Mouse (Mus musculus) heart, postnatal 25 days (tissue): ENCODE results near the gene Igtp. TPM values are rescaled to one million over a fixed set of nuclear protein-coding genes. Genes with fewer than 3 reads are reported as not detected.
"Not testable (repeated sequence)": the region's sequence is repeated elsewhere in the genome, so short reads cannot be mapped to it uniquely, and the experiment has no call there.

Experiments used
- DNase-seq: peaks from one replicate; pipeline ENCODE4 v3.0.0; 2022; ENCODE audit warnings: low spot score
- intact Hi-C: fragments of 180-260 bp; cut with DNase I; formaldehyde crosslinking; loops from one replicate; pipeline ENCODE4 v1.15.1; 2025
- total RNA-seq, 2 experiments: library from RNA; stranded (reverse); gene quantifications; 2 replicates each; pipeline ENCODE4 v1.2.3; 2021

Igtp gene
- total RNA-seq, 2 experiments from 2014 or later: 6.4 TPM

- intact Hi-C loops: no loop called here
- no peak for DNase-seq
These were observed 11.8 kb downstream of the Igtp start for GRCm38 (mm10) chr11:58211062-58211681.

GRCm38 (mm10) chr11:58211682-58212067 lies 12.3 kb downstream of the Igtp start:
- no peak for DNase-seq
- intact Hi-C loops: loop anchor here (2.0 kb wide), 1 partner anchor 15 kb away; no protein-coding TSS in a partner anchor

GRCm38 (mm10) chr11:58213673-58214342 lies 14.5 kb downstream of the Igtp start:
- intact Hi-C loops: loop anchor here (2.0 kb wide), 1 partner anchor 17 kb away; no protein-coding TSS in a partner anchor
- no peak for DNase-seq

GRCm38 (mm10) chr11:58214391-58215048 lies 15.2 kb downstream of the Igtp start:
- peak; percentile 85 for DNase-seq
- intact Hi-C loops: no loop called here

GRCm38 (mm10) chr11:58215049-58215430 lies 15.7 kb downstream of the Igtp start:
- intact Hi-C loops, DNase-seq: not testable (repeated sequence)

GRCm38 (mm10) chr11:58215814-58216213 lies 16.5 kb downstream of the Igtp start:
- intact Hi-C loops: no loop called here
- DNase-seq: no peak

GRCm38 (mm10) chr11:58216823-58217222 lies 17.5 kb downstream of the Igtp start:
- DNase-seq: no peak
- intact Hi-C loops: no loop called here

GRCm38 (mm10) chr11:58223751-58224150 lies 24.4 kb downstream of the Igtp start:
- intact Hi-C loops: no loop called here
- no peak for DNase-seq

- intact Hi-C loops: no loop called here
- DNase-seq: no peak
These were observed 25.0 kb downstream of the Igtp start for GRCm38 (mm10) chr11:58224313-58224712.

GRCm38 (mm10) chr11:58224872-58225271 lies 25.5 kb downstream of the Igtp start:
- intact Hi-C loops: loop anchor here (1.0 kb wide), 1 partner anchor 46 kb away; no protein-coding TSS in a partner anchor
- not testable (repeated sequence) for DNase-seq

- peak; percentile 44 for DNase-seq
- intact Hi-C loops: loop anchor here (1.0 kb wide), 1 partner anchor 46 kb away; no protein-coding TSS in a partner anchor
These were observed 26.3 kb downstream of the Igtp start for GRCm38 (mm10) chr11:58225655-58226054.

GRCm38 (mm10) chr11:58226425-58226824 lies 27.1 kb downstream of the Igtp start:
- DNase-seq: no peak
- intact Hi-C loops: no loop called here

GRCm38 (mm10) chr11:58228021-58228420 lies 28.7 kb downstream of the Igtp start:
- intact Hi-C loops: not testable (repeated sequence)

GRCm38 (mm10) chr11:58230396-58230910 lies 31.1 kb downstream of the Igtp start:
- intact Hi-C loops: no loop called here
- DNase-seq: no peak

More at GRCm38 (mm10) chr11:58228021-58228420, 28.7 kb downstream of the Igtp start:
- DNase-seq: not testable (repeated sequence)

- no peak for DNase-seq
- intact Hi-C loops: no loop called here
These were observed 31.8 kb downstream of the Igtp start for GRCm38 (mm10) chr11:58231156-58231555.

- DNase-seq, intact Hi-C loops: not testable (repeated sequence)
These were observed 35.2 kb downstream of the Igtp start for GRCm38 (mm10) chr11:58234551-58234950.

- DNase-seq: no peak
- intact Hi-C loops: loop anchor here (5.0 kb wide), 2 partner anchors 352 to 402 kb away; no protein-coding TSS in a partner anchor
These were observed 35.8 kb downstream of the Igtp start for GRCm38 (mm10) chr11:58235152-58235551.

- intact Hi-C loops: loop anchor here (5.0 kb wide), 2 partner anchors 348 to 398 kb away; no protein-coding TSS in a partner anchor
- peak; percentile 18 for DNase-seq
These were observed 39.8 kb downstream of the Igtp start for GRCm38 (mm10) chr11:58238840-58239791.

- intact Hi-C loops: no loop called here
- peak; percentile 15 for DNase-seq
These were observed 47.9 kb downstream of the Igtp start for GRCm38 (mm10) chr11:58247294-58247693.
